Comparison of ENCODE assay signal across 14 mouse cellular contexts in genomic region chr11:6109990-6110389, GRCm38 (mm10). TPM values are rescaled to one million over a fixed set of nuclear protein-coding genes. Genes with fewer than 3 reads are reported as not detected.
A peak's percentile ranks its signal among the peaks of the same experiment; 100 is the strongest.
DNase-seq lines count a peak whose midpoint lies in the region; ATAC-seq lines count a peak whose summit lies in the region.
"Had no signal": no experiment of that assay in that cellular context is flagged by ENCODE, and none has a peak within 500 bp of the region (broad histone marks: within the 10 kb centered on the region; RNA-seq: fewer than 3 reads in every experiment).

No protein-coding gene starts in this region.

- DNase-seq in frontal cortex, postnatal 14 days (ENCODE audit: low spot score in 2 of 2), result no peak
- peak; percentile 89 for DNase-seq in cerebellum, adult 11-12 months
- DNase-seq in layer of hippocampus, adult 11-12 months (ENCODE audit: low spot score), result peak; percentile 77
- DNase-seq in left cerebral cortex, postnatal 4 days, result peak; percentile 44
- no peak for DNase-seq in adrenal gland, postnatal 36 days
- DNase-seq in thymus, postnatal 36 days, result no peak
- DNase-seq in kidney, postnatal 25 days, result no peak
- DNase-seq: adrenal gland, postnatal 14 days; B cell, adult 2 months; heart, postnatal 4 days; kidney, postnatal 4 days; lung, adult 2 months had no signal

- intact Hi-C loops in left cerebral cortex, postnatal 4 days (cut with DNase I), result no loop called here

- ATAC-seq in frontal cortex, adult (ENCODE audit: low TSS enrichment), result peak; percentile 84
- ATAC-seq: intestine, embryonic 16.5 days had no signal

RNA-seq across cellular contexts. Expression of gene Camk2b, which starts 43.8 kb away (rescaled TPM):
- 100 to 1,000 TPM; 593 to 607 TPM for total RNA-seq in left cerebral cortex, postnatal 4 days (2021)
- 10 to 100 TPM in 1 of 2 experiments, 1 to 10 TPM in 1; 7.8 to 14.5 TPM for total RNA-seq in adrenal gland, postnatal 36 days (2021)

Comparison
In these comparisons a context has a peak if more than half of its experiments do, and no peak if none do; other contexts are left out.
1. DNase-seq: peak in cerebellum, adult 11-12 months (single experiment), layer of hippocampus, adult 11-12 months (single experiment) and left cerebral cortex, postnatal 4 days (single experiment); none in frontal cortex, postnatal 14 days (0 of 2), adrenal gland, postnatal 36 days (0 of 2), thymus, postnatal 36 days (0 of 2) and kidney, postnatal 25 days (0 of 2).
2. RNA of gene Camk2b, which starts 43.8 kb away (total RNA-seq): 593 to 607 TPM in left cerebral cortex, postnatal 4 days; 7.8 to 14.5 TPM in adrenal gland, postnatal 36 days; every median in the first group is over 10 times any median in the second.